Mouse (Mus musculus): Measurements from ENCODE around the gene Akna.
"Not testable (repeated sequence)": the region's sequence is repeated elsewhere in the genome, so short reads cannot be mapped to it uniquely, and the experiment has no call there.

The Akna gene

DNA sequence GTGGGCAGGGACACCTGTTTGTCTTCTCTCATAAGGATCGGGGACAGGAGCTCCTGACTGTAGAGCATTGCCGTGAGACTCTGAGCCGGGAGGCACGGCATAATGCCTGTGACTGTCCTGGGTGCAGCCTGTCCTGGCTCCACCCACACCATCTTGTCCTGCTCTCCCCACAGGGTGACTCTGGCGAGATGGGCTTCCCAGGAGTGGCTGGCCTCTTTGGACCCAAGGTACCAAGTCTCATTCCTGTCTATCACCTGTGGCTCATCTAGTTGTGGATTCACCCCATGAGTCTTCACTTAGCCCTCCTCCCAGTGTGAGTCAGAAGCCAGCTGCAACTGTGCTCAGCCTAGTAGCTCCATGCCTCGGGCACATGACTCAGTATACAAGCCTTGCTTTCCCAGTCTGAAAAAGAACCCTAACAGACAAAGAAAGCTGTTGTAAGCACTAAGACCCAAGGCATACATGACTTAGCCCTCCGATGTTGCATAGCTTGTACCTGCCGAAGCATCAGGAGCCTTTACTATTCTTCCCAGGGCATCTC, 79.8 kb downstream of the Akna start:
- no peak for DNase-seq (ENCODE audit: low read depth, low spot score)

DNA sequence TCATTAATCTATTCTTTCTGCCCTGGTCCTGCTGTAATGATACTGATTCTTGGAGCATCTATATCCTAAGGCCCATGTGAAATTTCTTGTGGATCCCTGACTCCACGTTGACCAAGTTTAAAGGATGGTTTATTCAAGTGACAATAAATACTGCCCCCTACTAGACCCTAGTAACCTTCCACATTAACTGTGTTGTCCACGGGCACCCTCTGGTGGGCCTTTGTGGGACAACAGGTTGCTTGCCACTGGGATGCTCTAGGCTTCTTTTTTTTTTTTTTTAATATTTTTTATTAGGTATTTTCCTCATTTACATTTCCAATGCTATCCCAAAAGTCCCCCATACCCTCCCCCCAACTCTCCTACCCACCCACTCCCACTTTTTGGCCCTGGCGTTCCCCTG, 83.6 kb downstream of the Akna start:
- not testable (repeated sequence) for DNase-seq (ENCODE audit: low read depth, low spot score)

Data from skeletal muscle tissue, adult 2 months (tissue).